Mouse (Mus musculus) cerebellum, adult 2 months (tissue): ENCODE results near the gene Lama4.

Experiments
- CTCF ChIP-seq: fragments of 200-500 bp; IDR thresholded peaks from 2 replicates; pipeline ENCODE4 v1.5.1; 2011; ENCODE audit warnings: low read depth, mild to moderate bottlenecking, control low read depth, low read length, moderate library complexity, borderline replicate concordance; ENCODE audit not compliant: insufficient read depth
- POLR2A ChIP-seq: fragments of 200-500 bp; IDR thresholded peaks from 2 replicates; pipeline ENCODE4 v1.6.1; 2011; ENCODE audit warnings: low read length, control low read depth, borderline replicate concordance; ENCODE audit not compliant: insufficient read depth

DNA sequence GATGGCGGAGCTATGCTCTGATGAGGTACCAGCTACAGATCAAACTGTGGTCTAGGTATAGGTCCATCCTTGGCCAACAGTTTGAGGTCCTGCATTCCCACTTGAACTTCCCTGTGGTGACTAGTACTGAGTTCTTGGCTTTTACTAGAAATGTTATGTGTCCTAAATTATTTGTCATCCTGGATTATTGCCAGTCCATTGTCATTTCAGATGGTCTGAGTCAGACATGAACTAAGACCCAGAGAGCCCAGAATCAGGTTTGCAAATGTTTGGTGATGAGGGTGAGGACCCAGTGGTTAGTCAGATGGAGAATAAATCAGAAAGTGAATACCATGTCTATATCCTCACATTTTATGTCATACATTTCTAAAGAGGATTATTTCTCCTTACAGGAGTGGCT, 192.0 kb downstream of the Lama4 start:
- TF ChIP-seq CTCF (no peak), POLR2A (no peak)
